Mouse (Mus musculus): Measurements from ENCODE around the gene H60b.

H60b gene

GRCm38 (mm10) chr10:22295676-22296075 lies 137.3 kb downstream of the H60b start:
- DNase-seq (ENCODE audit: low read depth, low spot score): peak; percentile 40
- Histone ChIP-seq H3K36me3 (ENCODE audit: control insufficient read depth, insufficient read depth, low read length, poor library complexity, severe bottlenecking) (peaks cover 2% of the 10 kb centered on the region), H3K27me3 (ENCODE audit: control insufficient read depth, insufficient read depth, low read length, poor library complexity, severe bottlenecking) (no peaks in the 10 kb centered on the region)

DNA sequence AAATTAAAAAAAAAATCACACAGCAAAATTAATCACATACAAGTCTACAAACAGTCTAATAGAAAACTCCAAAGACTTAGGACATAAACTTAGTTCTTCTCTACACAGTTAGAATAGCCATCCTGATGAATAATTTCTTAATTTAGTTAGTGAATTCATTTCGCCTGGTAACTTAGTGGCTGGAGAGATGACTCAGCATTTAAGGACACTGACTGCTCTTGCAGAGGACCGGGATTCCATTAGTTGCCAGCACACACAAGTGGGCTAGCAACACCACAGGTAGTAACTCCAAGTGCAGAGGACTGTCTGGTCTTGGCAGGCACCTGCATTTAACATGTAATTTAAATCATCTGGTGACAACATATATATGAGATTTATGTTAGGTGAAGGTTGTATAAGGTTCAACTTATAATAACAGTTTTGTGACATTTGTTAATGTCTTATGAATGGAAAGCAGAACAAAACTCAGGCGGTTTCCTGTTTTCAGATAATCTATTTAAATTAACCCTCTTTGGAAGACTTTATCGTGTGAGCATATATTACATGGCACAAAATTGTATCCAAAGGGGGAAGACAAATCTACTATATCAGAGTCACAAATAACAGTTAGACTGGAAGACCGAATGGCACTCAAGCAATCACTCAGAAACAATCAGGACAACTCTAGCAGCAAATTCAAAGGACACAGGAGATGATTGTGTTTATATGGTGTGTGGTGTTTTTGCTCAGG lies 138.8 kb downstream of the H60b start:
- Histone ChIP-seq H3K27me3 (ENCODE audit: control insufficient read depth, insufficient read depth, low read length, poor library complexity, severe bottlenecking) (no peaks in the 10 kb centered on the region), H3K36me3 (ENCODE audit: control insufficient read depth, insufficient read depth, low read length, poor library complexity, severe bottlenecking) (peaks cover 2% of the 10 kb centered on the region)
- DNase-seq (ENCODE audit: low read depth, low spot score): peak; percentile 35

DNA sequence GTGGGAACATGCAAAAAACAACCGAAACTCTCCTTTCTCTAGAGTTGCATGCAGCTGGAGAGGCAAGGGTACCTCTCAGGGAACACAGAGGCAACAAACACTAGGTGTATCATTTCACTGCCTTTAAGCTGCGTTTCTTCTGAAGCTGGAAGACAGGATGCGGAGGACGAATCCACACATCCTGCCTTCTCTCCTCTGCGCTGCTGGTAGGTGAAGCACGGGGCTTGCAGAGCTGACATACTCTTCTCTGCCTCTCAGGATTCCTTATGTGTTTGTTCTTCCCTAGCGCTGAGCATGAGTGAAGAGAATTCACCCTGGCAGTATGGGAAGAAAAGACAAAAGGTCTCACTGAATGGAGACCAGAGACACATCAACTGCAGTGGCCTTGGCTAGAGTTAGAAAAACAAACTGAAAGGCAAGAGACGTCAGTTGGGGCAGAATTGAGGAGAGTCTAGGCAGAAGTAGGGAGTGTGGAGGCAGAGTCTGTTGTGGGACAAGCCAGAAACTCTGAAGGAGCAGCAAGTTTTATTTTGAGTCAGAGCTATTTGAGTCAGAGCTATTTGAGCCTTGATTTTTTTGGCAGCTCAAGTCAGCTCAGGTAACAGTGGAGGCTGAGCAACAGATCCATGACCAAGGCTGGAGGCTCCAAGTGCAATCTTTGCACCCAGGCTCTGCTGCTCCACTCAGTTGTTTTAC lies 139.5 kb downstream of the H60b start:
- Histone ChIP-seq H3K36me3 (ENCODE audit: control insufficient read depth, insufficient read depth, low read length, poor library complexity, severe bottlenecking) (peaks cover 2% of the 10 kb centered on the region), H3K27me3 (ENCODE audit: control insufficient read depth, insufficient read depth, low read length, poor library complexity, severe bottlenecking) (no peaks in the 10 kb centered on the region)
- no peak for DNase-seq (ENCODE audit: low read depth, low spot score)

DNA sequence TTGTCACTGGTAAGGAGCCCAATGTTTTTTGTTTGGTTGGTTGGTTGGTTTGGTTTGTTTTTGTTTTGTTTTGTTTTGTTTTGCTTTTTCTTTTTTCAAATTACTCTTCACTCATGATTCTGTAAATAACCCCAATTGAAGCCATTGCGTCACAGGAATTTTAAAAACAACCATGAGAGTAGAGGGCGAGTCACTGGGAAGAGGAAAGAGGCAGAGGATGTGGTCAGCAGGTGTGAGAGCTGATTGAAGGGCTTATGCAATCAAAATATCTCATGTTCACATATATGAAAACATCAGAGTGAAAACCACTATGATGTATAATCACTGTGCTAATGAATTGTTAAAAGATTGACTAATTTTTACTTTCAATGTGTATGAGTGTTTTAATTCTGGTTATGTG lies 140.9 kb downstream of the H60b start:
- H3K27me3 ChIP-seq (ENCODE audit: control insufficient read depth, insufficient read depth, low read length, poor library complexity, severe bottlenecking): no peaks in the 10 kb centered on the region
- H3K36me3 ChIP-seq (ENCODE audit: control insufficient read depth, insufficient read depth, low read length, poor library complexity, severe bottlenecking): peaks cover 2% of the 10 kb centered on the region
- DNase-seq (ENCODE audit: low read depth, low spot score): peak; percentile 58

GRCm38 (mm10) chr10:22301641-22302040 lies 143.3 kb downstream of the H60b start:
- Histone ChIP-seq H3K27me3 (ENCODE audit: control insufficient read depth, insufficient read depth, low read length, poor library complexity, severe bottlenecking) (no peaks in the 10 kb centered on the region), H3K36me3 (ENCODE audit: control insufficient read depth, insufficient read depth, low read length, poor library complexity, severe bottlenecking) (peaks cover 2% of the 10 kb centered on the region)
- DNase-seq (ENCODE audit: low read depth, low spot score): peak; percentile 66

DNA sequence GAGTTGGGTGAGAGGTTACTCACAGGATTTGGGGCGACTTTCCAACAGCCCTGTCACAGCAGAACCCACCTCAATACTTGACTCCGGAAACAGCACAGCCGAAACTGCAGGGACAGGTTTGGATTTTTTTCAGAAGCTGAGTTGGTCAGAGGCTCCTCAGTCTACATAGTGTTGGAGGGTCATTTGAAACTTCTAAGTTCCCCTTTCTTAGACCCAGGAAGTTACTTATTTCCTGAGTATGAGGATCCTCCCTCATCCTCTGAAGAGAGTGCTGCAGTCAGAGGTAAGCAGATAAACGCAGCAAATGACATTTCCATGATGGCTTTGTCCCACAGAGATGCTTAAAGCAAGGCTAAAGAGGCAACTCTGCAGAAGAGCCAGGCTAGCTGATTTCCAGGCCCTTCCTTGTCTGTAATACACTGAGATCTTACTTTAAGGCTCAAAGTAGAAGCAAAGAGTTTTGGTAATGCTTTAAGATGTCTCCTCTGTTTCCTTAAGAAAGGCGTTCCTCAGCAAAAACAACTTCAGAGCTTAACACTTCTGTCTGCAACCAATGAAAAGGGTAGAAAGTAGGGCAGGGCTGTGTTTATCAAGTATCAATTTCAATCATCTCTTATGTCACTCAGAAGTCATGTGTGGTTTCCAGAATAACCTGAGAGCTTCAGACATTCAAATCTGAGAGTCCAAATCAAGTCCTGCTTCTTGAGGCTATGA lies 144.1 kb downstream of the H60b start:
- peak; percentile 76 for DNase-seq (ENCODE audit: low read depth, low spot score)
- Histone ChIP-seq H3K36me3 (ENCODE audit: control insufficient read depth, insufficient read depth, low read length, poor library complexity, severe bottlenecking) (peaks cover 2% of the 10 kb centered on the region), H3K27me3 (ENCODE audit: control insufficient read depth, insufficient read depth, low read length, poor library complexity, severe bottlenecking) (no peaks in the 10 kb centered on the region)

GRCm38 (mm10) chr10:22303736-22304135 lies 145.3 kb downstream of the H60b start:
- Histone ChIP-seq H3K36me3 (ENCODE audit: control insufficient read depth, insufficient read depth, low read length, poor library complexity, severe bottlenecking) (no peaks in the 10 kb centered on the region; the same call in 1 of the 2 replicates), H3K27me3 (ENCODE audit: control insufficient read depth, insufficient read depth, low read length, poor library complexity, severe bottlenecking) (no peaks in the 10 kb centered on the region)
- no peak for DNase-seq (ENCODE audit: low read depth, low spot score)

- peaks cover 7% of the 10 kb centered on the region; the same call in 1 of the 2 replicates for H3K36me3 ChIP-seq (ENCODE audit: control insufficient read depth, insufficient read depth, low read length, poor library complexity, severe bottlenecking)
- H3K27me3 ChIP-seq (ENCODE audit: control insufficient read depth, insufficient read depth, low read length, poor library complexity, severe bottlenecking): no peaks in the 10 kb centered on the region
- DNase-seq (ENCODE audit: low read depth, low spot score): no peak
Observed at GRCm38 (mm10) chr10:22305801-22306200, 147.4 kb downstream of the H60b start.

GRCm38 (mm10) chr10:22306452-22306851 lies 148.1 kb downstream of the H60b start:
- Histone ChIP-seq H3K36me3 (ENCODE audit: control insufficient read depth, insufficient read depth, low read length, poor library complexity, severe bottlenecking) (peaks cover 7% of the 10 kb centered on the region; the same call in 1 of the 2 replicates), H3K27me3 (ENCODE audit: control insufficient read depth, insufficient read depth, low read length, poor library complexity, severe bottlenecking) (no peaks in the 10 kb centered on the region)
- DNase-seq (ENCODE audit: low read depth, low spot score): peak; percentile 94

DNA sequence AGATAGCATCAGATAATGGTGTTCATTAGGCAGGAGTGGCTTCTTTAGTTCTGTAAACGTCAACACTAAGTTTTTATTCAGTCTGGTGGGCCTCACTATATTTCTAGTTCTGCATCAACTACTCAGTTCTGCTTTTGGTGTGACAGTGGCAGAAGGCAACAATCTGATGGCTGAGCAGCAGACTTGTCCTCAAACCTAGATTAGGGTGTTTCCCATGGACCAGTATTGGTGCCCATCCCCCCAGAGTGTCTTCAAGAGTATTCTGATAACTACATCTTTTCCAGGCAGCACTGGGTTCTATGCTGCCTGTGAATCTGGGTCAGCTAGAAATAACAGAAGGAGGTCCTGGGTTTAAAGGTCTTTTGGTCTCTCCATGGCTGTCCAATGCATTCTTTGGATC lies 149.8 kb downstream of the H60b start:
- no peaks in the 10 kb centered on the region; the same call in 1 of the 2 replicates for H3K27me3 ChIP-seq (ENCODE audit: control insufficient read depth, insufficient read depth, low read length, poor library complexity, severe bottlenecking)
- peaks cover 7% of the 10 kb centered on the region; the same call in 1 of the 2 replicates for H3K36me3 ChIP-seq (ENCODE audit: control insufficient read depth, insufficient read depth, low read length, poor library complexity, severe bottlenecking)
- DNase-seq (ENCODE audit: low read depth, low spot score): peak; percentile 71

- DNase-seq (ENCODE audit: low read depth, low spot score): no peak
- H3K36me3 ChIP-seq (ENCODE audit: control insufficient read depth, insufficient read depth, low read length, poor library complexity, severe bottlenecking): 0 out of 2 replicates have a peak, but pooled peaks cover 2% of the 10 kb centered on the region
- no peaks in the 10 kb centered on the region for H3K27me3 ChIP-seq (ENCODE audit: control insufficient read depth, insufficient read depth, low read length, poor library complexity, severe bottlenecking)
Observed at GRCm38 (mm10) chr10:22322858-22323257, 164.5 kb downstream of the H60b start.

All from splenic B cell, adult 2 months (primary cell).